In genomic region chr15:27810793-27811488, GRCm38 (mm10) we compare ENCODE assay signal across 11 mouse cellular contexts.
DNase-seq lines count a peak whose midpoint lies in the region; ATAC-seq and TF ChIP-seq lines count a peak whose summit lies in the region.
"Had no signal": no experiment of that assay in that cellular context is flagged by ENCODE, and none has a peak within 500 bp of the region (broad histone marks: within the 10 kb centered on the region; RNA-seq: fewer than 3 reads in every experiment).

No protein-coding gene starts in this region.

- 47% methylated on average over 12 of the region's 12 CpGs for WGBS in embryonic facial prominence, embryonic 15.5 days
- 54% methylated on average over 12 of the region's 12 CpGs for WGBS in hindbrain, embryonic 14.5 days
- 32% methylated on average over 12 of the region's 12 CpGs for WGBS in midbrain, postnatal 0 days

- H3K27ac ChIP-seq in layer of hippocampus, adult 2 months, result peak overlapping the region; percentile 92
- peak overlapping the region; percentile 79 for H3K27ac ChIP-seq in embryonic facial prominence, embryonic 15.5 days (replicated peaks)
- H3K27ac ChIP-seq in hindbrain, embryonic 14.5 days, result peak overlapping the region; percentile 57
- no peak overlapping the region for H3K27ac ChIP-seq in midbrain, postnatal 0 days (ENCODE audit: low read depth, low read length)
- H3K27ac ChIP-seq: liver, embryonic 15.5 days had no signal

- no peak for TF ChIP-seq CTCF in layer of hippocampus, adult 2 months (conservative IDR thresholded peaks at IDR 0.05)
- no peak for TF ChIP-seq CTCF in midbrain, postnatal 0 days (IDR thresholded peaks at IDR 0.05)

- DNase-seq in layer of hippocampus, adult 2 months (ENCODE audit: low spot score in 2 of 2), result no peak
- no peak for DNase-seq in layer of hippocampus, adult 9-10 months (ENCODE audit: low spot score)
- no peak for DNase-seq in hindbrain, embryonic 14.5 days (ENCODE audit: low spot score)
- DNase-seq in midbrain, postnatal 0 days (ENCODE audit: low spot score), result no peak
- DNase-seq in gastrocnemius, postnatal 10 days, result no peak
- DNase-seq in retina, postnatal 1 day, result no peak
- DNase-seq in lung, adult 18-20 months, result no peak
- DNase-seq: kidney, postnatal 10 days; thymus, postnatal 4 days had no signal

- no peak overlapping the region for H3K9ac ChIP-seq in embryonic facial prominence, embryonic 15.5 days
- no peak overlapping the region for H3K9ac ChIP-seq in hindbrain, embryonic 14.5 days
- H3K9ac ChIP-seq in midbrain, postnatal 0 days (replicated peaks; ENCODE audit: low read length, poor library complexity, severe bottlenecking), result no peak overlapping the region
- H3K9ac ChIP-seq: liver, embryonic 15.5 days had no signal

- H3K27me3 ChIP-seq in embryonic facial prominence, embryonic 15.5 days, result no peaks in the 10 kb centered on the region
- H3K27me3 ChIP-seq in hindbrain, embryonic 14.5 days (ENCODE audit: control insufficient read depth, insufficient read depth, low read length), result no peaks in the 10 kb centered on the region
- H3K27me3 ChIP-seq in midbrain, postnatal 0 days (ENCODE audit: insufficient read depth, low read length), result no peaks in the 10 kb centered on the region
- H3K27me3 ChIP-seq: liver, embryonic 15.5 days had no signal

- H3K4me3 ChIP-seq in layer of hippocampus, adult 2 months, result no peak overlapping the region
- no peak overlapping the region for H3K4me3 ChIP-seq in embryonic facial prominence, embryonic 15.5 days (replicated peaks)
- H3K4me3 ChIP-seq in hindbrain, embryonic 14.5 days (replicated peaks; ENCODE audit: low read length), result no peak overlapping the region
- H3K4me3 ChIP-seq in midbrain, postnatal 0 days (ENCODE audit: low read depth, low read length), result no peak overlapping the region
- H3K4me3 ChIP-seq: liver, embryonic 15.5 days had no signal

- H3K4me2 ChIP-seq in embryonic facial prominence, embryonic 15.5 days (replicated peaks), result no peak overlapping the region
- H3K4me2 ChIP-seq in hindbrain, embryonic 14.5 days (replicated peaks), result no peak overlapping the region
- H3K4me2 ChIP-seq in midbrain, postnatal 0 days (ENCODE audit: low read depth, low read length, poor library complexity, severe bottlenecking), result no peak overlapping the region
- H3K4me2 ChIP-seq: liver, embryonic 15.5 days had no signal

- ATAC-seq in embryonic facial prominence, embryonic 15.5 days (ENCODE audit: insufficient number of reproducible peaks, low FRiP score, low TSS enrichment, low read depth), result no peak
- ATAC-seq in hindbrain, embryonic 14.5 days (ENCODE audit: low FRiP score), result peak; percentile 56
- ATAC-seq in midbrain, postnatal 0 days (ENCODE audit: low FRiP score), result peak; percentile 71

- peaks cover 66% of the 10 kb centered on the region for H3K4me1 ChIP-seq in embryonic facial prominence, embryonic 15.5 days
- H3K4me1 ChIP-seq in hindbrain, embryonic 14.5 days (replicated peaks; ENCODE audit: control insufficient read depth, insufficient read depth, low read length), result peaks cover 20% of the 10 kb centered on the region; the same call in 1 of the 2 replicates
- H3K4me1 ChIP-seq in midbrain, postnatal 0 days (ENCODE audit: insufficient read depth, low read length), result 0 out of 2 replicates have a peak, but pooled peaks cover 2% of the 10 kb centered on the region
- H3K4me1 ChIP-seq: liver, embryonic 15.5 days had no signal

- H3K36me3 ChIP-seq in embryonic facial prominence, embryonic 15.5 days, result peaks cover 12% of the 10 kb centered on the region
- peaks cover 74% of the 10 kb centered on the region for H3K36me3 ChIP-seq in hindbrain, embryonic 14.5 days (replicated peaks; ENCODE audit: control insufficient read depth, insufficient read depth)
- peaks cover 41% of the 10 kb centered on the region for H3K36me3 ChIP-seq in midbrain, postnatal 0 days (ENCODE audit: insufficient read depth, low read length)

- no peaks in the 10 kb centered on the region for H3K9me3 ChIP-seq in embryonic facial prominence, embryonic 15.5 days (replicated peaks)
- no peaks in the 10 kb centered on the region for H3K9me3 ChIP-seq in hindbrain, embryonic 14.5 days (ENCODE audit: control insufficient read depth, low read length)
- H3K9me3 ChIP-seq in midbrain, postnatal 0 days (ENCODE audit: low read length), result no peaks in the 10 kb centered on the region
- H3K9me3 ChIP-seq: liver, embryonic 15.5 days had no signal
